Mouse (Mus musculus) CH12.LX (cell line): Measurements from ENCODE around the gene Krt72.

ENCODE experiments used
- CTCF ChIP-seq, 2 experiments: IDR thresholded peaks in 1 of 2; conservative IDR thresholded peaks in 1 of 2; 2 replicates each; pipeline ENCODE4 v1.5.1; 2011 to 2012; ENCODE audit warnings: low read depth in 2 of 2, low read length in 2 of 2, improper control_type of control experiment in 1 of 2, inconsistent platforms in 1 of 2, mild to moderate bottlenecking in 1 of 2, moderate library complexity in 1 of 2
- E2F4 ChIP-seq: IDR thresholded peaks from 2 replicates; pipeline ENCODE4 v1.6.1; 2011; ENCODE audit warnings: low read depth, low read length, improper control_type of control experiment; ENCODE audit not compliant: insufficient replicate concordance
- IRF4 ChIP-seq: IDR thresholded peaks from 2 replicates; pipeline ENCODE4 v1.6.1; 2014; ENCODE audit warnings: low read depth, mild to moderate bottlenecking, inconsistent platforms, low read length, improper control_type of control experiment
- MEF2A ChIP-seq: IDR thresholded peaks from 2 replicates; pipeline ENCODE4 v1.6.1; 2014; ENCODE audit warnings: low read depth, mild to moderate bottlenecking, inconsistent platforms, low read length, improper control_type of control experiment, borderline replicate concordance
- NELFE ChIP-seq: IDR thresholded peaks from 2 replicates; pipeline ENCODE4 v1.6.1; 2011; ENCODE audit warnings: low read depth, low read length, improper control_type of control experiment
- POLR2A ChIP-seq: IDR thresholded peaks from 2 replicates; pipeline ENCODE4 v1.6.1; 2011; ENCODE audit warnings: low read depth, mild to moderate bottlenecking, improper control_type of control experiment, low read length
- TCF12 ChIP-seq: IDR thresholded peaks from 2 replicates; pipeline ENCODE4 v1.6.1; 2014; ENCODE audit warnings: low read depth, mild to moderate bottlenecking, inconsistent platforms, low read length, improper control_type of control experiment
- USF1 ChIP-seq: IDR thresholded peaks from 2 replicates; pipeline ENCODE4 v1.6.1; 2014; ENCODE audit warnings: low read depth, mild to moderate bottlenecking, inconsistent platforms, low read length, improper control_type of control experiment

GRCm38 (mm10) chr15:101786360-101786759 lies at the start of gene Krt72:
- TF ChIP-seq POLR2A (no peak), CTCF (conservative IDR thresholded peaks at IDR 0.05 in 1 of 2, IDR thresholded peaks at IDR 0.05 in 1 of 2; ENCODE audit: low read depth in 2 of 2, low read length in 2 of 2) (no peak), USF1 (no peak), TCF12 (no peak), NELFE (no peak), E2F4 (no peak), MEF2A (no peak), IRF4 (no peak)
